Mouse (Mus musculus): ENCODE measurements around the gene Cars. TPM values are rescaled to one million over a fixed set of nuclear protein-coding genes. Genes with fewer than 3 reads are reported as not detected.
A peak's percentile ranks its signal among the peaks of the same experiment; 100 is the strongest.
"Not testable (repeated sequence)": the region's sequence is repeated elsewhere in the genome, so short reads cannot be mapped to it uniquely, and the experiment has no call there.

Cars gene
- total RNA-seq, 2 experiments from 2014 or later, result 45.7 to 48.3 TPM

DNA sequence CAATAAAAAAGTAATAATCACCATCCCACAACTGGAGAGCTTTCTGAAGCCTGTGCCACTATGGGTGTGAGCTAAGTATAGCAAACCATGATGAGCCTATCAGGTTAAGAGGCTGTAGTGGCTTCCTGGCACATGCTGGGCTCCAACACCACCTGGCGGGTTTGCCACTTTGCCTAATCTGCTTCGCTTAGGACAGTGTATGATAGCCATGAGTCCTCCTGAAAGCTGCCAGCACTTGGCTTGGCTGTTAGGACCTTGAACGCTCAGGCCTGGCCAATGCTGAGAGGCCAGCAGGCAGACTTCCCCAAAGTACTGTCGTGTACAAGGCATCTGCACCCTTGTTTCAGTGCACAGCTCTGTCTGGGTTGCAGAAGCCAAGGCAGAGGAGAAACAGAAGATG lies 11.9 kb downstream of the Cars start:
- DNase-seq (ENCODE audit: low spot score in 2 of 2), result no peak

DNA sequence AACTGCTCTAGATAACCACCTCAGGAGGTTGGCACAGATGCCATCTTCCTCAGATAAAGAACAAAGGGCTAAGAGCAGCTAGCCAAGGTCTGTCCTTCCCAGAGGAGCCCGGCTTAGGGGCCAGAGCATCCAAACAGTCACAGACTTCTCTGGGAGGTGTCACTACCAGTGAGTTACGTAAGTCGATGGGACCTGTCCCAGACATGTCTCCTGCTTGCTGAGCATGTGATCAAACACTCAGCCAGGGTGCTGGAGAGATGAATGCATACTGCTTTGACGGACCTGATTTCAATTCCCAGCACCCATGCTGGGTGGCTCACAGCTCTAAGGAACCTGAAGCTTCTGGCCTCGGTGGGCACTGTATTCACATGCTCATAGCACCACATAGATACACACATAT lies 12.3 kb downstream of the Cars start:
- DNase-seq (ENCODE audit: low spot score in 2 of 2), result no peak

DNA sequence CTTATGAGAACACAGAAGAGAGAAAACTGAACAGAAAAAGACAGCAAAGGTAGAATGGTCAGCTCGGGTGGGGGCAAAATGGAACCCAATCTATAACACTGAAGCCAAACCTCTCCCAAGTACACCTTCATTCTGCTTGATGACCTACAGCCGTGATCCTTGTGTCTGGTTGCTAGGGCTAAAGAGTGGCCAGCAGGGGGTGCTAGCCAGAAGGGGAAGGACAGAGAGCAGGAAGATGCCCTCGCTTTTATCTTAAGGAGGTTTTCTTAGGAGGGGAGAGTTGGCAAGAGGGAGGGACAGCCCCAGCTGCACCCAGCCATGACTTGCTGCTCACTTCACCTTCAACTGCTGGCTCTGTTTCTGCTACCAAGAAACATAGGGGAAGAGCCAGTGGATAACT lies 15.9 kb downstream of the Cars start:
- DNase-seq (ENCODE audit: low spot score in 2 of 2), result peak in 1 of 2 experiments; percentile 63

DNA sequence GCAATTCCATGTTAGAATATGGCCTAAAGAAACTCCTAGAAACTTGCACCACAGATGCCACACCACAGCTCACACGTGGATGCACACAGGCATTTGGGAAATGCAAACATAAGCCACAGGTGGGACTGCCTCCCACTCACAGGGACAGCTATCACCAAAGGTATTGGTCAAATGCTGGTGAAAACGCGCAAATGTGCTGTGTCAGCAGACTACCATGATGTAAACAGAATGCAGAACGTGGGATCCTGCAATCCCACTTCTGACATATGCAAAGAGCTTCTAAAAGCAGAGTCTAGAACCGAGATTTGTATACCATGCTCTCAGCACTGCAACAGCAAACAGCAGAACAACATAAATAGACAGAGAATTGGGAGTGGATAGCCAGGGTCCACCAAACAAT lies 16.9 kb downstream of the Cars start:
- DNase-seq (ENCODE audit: low spot score in 2 of 2), result no peak

DNA sequence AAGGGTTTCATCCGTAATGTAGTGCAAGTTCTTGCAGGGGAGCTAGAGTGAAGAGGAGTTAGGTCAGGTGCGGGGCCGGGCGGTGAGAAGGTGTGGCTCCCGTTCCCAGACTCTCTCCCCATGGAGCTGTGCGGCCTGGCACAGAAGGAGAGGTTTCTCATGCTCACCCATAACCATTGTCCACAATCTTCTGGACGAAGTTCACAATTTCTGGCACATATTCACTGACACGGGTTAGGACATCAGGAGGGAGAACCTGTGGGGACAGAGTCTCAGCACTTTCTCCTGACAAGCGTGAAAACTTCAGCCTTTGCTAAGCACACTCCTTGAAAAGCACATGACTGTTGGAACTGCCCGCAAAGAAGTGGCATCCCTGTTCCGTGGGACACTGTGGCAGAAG lies 24.1 kb downstream of the Cars start:
- no peak for DNase-seq (ENCODE audit: low spot score in 2 of 2)

- no peak for DNase-seq (ENCODE audit: low spot score in 2 of 2)
Observed at GRCm38 (mm10) chr7:143565648-143566039, 34.2 kb downstream of the Cars start.

DNA sequence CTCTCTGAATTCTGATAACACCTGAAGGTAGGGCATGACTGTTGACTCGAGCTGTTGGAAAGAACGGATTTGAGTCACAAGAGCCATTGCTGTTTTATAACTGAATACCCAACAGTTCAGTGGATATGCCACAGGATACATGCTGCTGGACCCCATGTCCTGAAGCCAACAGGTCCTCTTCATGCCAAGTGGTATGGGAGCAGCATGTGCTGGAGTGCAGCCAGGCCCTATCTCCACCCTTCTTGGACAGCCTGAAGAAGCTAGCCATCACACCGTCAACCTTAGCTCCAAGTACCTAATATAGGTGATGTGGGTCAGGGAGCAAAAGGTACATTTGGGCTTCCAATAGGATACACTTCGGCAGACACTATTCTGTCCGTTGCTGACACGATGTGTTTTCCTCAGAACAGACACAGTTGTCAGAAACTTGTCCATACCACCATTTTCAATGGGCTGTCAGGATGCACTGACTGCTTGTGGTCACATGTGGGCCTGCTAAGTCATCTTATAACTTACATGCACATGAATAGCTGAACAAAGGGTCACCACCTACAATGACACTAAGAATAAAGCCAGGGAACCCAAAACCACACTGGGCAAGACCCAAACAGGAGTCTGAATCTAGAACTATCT lies 34.8 kb downstream of the Cars start:
- no peak for DNase-seq (ENCODE audit: low spot score in 2 of 2)

DNA sequence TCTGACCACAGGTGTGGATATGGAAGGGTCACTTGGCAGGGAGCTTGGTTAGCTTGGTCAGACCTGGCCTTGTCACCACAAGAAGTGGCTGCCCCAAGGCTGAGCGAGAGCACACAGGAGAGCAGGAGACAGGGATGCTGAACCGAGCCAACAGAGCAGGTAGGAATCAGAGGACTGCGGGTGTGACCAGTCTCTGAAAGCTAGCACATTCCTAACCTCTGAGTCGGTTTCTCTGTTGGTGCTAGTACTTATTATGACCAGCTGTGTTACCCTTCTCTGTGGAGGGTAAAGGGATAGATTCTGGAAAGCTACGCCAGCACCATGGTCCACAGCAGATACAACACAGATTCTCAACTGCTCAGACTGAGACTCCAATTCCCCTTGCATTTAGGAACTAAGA lies 36.1 kb downstream of the Cars start:
- DNase-seq (ENCODE audit: low spot score in 2 of 2), result no peak

DNA sequence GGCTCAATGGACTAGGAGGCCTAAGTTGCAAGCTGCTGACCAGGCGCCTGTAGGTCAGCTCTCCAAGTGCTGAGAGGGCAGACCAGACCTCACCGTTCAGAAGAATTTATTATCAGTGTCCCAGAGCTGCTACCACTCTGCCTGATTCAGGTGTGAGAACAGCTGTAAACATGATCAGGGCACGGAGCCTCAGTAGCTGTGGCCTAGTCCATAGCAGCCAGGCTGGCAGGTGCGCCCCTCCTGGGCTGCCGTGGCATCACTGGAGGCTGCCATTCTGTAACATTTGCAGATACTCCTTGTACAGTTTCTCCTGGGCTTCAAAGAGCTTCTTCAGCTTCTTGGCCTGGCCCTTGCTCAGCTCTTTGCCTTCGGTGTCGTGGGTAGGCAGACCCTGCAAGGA lies 42.3 kb downstream of the Cars start:
- DNase-seq (ENCODE audit: low spot score in 2 of 2), result no peak

GRCm38 (mm10) chr7:143556964-143557610 lies 42.8 kb downstream of the Cars start:
- peak in 1 of 2 experiments; percentile 58 for DNase-seq (ENCODE audit: low spot score in 2 of 2)

DNA sequence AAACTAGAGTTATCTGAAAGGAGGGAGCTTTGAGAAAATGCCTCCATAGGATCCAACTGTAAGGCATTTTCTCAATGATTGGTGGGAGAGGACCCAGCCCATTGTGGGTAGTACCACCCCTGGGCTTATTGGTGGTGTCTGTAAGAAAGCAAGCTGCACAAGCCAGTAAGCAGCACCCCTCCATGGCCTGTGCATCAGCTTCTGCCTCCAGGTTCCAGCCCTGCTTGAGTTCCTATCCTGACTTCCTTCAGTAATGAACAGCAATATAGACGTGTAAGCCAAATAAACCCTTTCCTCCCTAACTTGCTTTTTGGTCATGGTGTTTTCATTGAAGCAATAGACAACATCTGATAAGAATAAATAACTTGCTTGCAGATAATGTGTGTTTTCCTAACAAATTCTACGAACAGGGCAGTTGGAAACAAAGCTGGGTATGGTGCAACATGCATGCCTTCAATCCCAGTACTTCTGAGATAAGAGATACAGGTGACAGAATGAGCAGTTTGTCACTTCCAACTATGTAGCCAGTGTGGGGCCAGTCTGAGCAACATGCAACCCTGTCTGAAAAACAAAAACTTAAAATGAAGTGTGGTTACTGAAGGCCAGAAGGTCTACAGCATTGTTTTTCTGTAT lies 50.2 kb downstream of the Cars start:
- no peak for DNase-seq (ENCODE audit: low spot score in 2 of 2)

DNA sequence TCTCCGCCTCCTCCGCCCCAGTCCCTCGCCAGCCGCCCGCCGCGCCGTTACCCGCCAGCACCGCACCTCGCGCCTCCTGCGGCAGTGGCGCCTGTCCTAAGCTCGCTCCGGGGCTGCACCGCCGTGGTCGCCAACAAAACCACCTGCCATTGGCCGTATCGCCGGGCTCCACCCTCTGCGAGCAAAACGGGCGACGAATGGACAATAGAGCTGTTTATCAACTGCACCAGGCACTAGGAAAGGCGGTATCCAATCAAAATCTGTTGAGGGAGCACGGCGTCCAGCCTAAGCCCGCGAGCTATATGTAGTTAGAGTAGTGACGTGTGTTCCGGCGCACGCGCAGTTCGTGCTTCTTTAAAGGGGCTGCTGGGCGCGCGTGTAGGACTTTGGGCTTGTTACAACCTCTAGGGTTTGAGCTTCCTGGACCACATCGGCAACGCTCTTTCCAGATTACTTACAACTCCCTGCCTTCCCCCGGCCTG lies 50.9 kb downstream of the Cars start, which contains the start of gene Nap1l4:
Gene Nap1l4, minus strand, starts transcription at position 131 of the 482 bp plus-strand sequence.
- peak; percentile 94 to 97 for DNase-seq (ENCODE audit: low spot score in 2 of 2)

GRCm38 (mm10) chr7:143548231-143548961 lies 51.5 kb downstream of the Cars start:
- no peak for DNase-seq (ENCODE audit: low spot score in 2 of 2)

DNA sequence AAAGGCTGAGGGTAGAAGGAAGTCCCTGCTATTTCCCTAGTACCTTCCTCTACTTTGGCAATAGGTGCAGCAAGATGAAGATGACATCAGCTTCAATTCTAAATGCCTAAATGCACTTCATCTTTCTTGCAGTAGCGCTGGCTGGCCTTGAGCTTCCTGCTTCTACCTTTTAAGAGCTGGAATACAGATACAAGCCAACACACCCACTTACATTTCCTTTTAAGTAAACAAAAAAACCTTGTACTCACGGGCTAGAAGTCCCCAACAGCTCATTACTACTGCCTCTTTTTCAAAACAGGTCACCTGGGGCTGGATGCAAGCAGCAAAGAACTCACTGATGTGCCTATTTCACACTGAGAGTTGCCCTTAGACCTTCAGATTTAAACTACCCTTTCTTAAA lies 53.3 kb downstream of the Cars start:
- DNase-seq (ENCODE audit: low spot score in 2 of 2), result no peak

DNA sequence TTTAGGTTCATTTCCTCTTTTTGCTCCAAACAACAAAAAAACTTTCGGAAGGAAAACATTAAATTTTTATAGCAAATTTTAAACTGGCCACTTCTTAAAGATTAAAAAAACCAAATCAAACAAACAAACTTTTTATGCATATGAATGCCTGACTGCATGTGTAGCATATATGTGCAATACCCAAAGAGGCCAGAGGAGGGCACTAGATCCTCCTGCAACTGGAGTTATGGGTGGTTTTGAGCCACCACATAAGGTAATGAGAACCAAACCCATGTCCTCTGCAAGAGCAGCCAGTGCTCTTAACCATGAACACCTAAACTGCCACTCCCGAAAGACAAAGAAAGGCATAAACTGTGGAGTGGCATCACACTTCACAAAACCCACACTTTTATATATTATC lies 55.5 kb downstream of the Cars start:
- no peak for DNase-seq (ENCODE audit: low spot score in 2 of 2)

GRCm38 (mm10) chr7:143538671-143539070 lies 61.2 kb downstream of the Cars start:
- DNase-seq (ENCODE audit: low spot score in 2 of 2), result no peak

DNA sequence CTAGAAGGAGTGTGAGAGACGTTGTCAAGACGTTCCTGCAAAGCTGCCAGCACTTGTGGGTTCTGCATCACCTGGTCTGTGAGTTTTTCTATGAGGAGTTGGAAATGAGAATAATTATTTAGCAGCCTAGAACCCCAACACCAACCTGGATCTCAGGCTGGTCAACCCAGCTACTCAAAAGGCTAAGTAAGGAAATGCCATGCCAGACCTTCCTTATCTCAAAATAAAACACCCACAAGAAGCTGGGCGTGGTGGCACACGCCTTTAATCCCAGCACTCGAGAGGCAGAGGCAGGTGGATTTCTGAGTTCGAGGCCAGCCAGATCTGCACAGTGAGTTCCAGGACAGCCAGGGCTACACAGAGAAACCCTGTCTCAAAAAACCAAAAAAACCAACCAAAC lies 61.7 kb downstream of the Cars start:
- not testable (repeated sequence) for DNase-seq (ENCODE audit: low spot score in 2 of 2)

GRCm38 (mm10) chr7:143536251-143536650 lies 63.6 kb downstream of the Cars start:
- no peak for DNase-seq (ENCODE audit: low spot score in 2 of 2)

DNA sequence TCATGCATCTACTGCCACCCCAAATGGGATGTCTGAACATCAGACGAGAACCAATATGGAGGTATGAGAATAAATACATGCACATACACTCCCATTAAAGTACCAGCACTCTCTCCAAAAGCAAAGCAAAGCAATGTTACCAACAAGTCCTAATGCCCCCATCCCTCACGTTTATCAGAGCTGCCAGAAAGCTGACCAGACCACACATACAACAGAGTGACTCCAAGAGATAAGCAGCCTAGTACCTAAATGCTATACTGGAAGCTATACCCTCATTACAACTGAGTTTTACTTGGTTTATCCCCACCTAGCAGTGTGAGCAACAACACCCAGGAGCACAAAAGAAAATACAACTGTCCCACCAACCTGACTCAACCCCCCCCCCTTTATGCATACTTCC lies 66.6 kb downstream of the Cars start:
- no peak for DNase-seq (ENCODE audit: low spot score in 2 of 2)

DNA sequence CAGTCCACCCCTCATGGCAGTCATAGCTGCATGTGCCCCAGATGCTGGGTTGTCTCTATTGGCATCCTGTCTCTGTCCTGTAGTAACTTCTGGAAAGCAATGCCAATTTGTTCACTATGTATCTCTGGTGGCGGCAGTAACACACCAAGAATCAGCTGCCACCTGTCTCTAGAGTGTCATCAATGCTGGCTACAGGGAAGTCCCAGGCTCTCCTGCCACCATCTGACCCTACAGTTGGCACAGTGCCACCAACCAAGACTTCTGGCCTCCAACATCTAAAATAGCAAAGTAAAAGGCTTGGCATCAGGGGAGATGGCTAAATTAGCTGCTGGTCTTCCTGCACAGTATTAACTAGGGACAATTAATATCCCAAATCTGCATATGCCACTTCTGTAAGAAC lies 67.5 kb downstream of the Cars start:
- DNase-seq (ENCODE audit: low spot score in 2 of 2), result no peak

GRCm38 (mm10) chr7:143519333-143519732 lies 80.6 kb downstream of the Cars start:
- DNase-seq (ENCODE audit: low spot score in 2 of 2), result no peak

GRCm38 (mm10) chr7:143514416-143514768 lies 85.5 kb downstream of the Cars start:
- DNase-seq (ENCODE audit: low spot score in 2 of 2), result no peak

Data from gastrocnemius, postnatal 4 days (tissue).